Mouse (Mus musculus): ENCODE measurements around the gene Grb2.

GRCm38 (mm10) chr11:115644308-115644707 lies 64.1 kb downstream of the Grb2 start:
- TF ChIP-seq CTCF (IDR thresholded peaks at IDR 0.05; ENCODE audit: control insufficient read depth, insufficient read depth, insufficient read length) (no peak), MYOD1 (IDR thresholded peaks at IDR 0.05; ENCODE audit: control insufficient read depth, insufficient read length, low read depth) (no peak), MAX (IDR thresholded peaks at IDR 0.05) (no peak), MYOG (IDR thresholded peaks at IDR 0.05; ENCODE audit: control insufficient read depth, extremely low read depth, insufficient read length) (no peak), USF1 (IDR thresholded peaks at IDR 0.05; ENCODE audit: low read depth) (no peak)

Data from C2C12 (cell line).